Mouse (Mus musculus) brown adipose tissue, adult 24 weeks (tissue): ENCODE results near the gene Ceacam19. TPM values are rescaled to one million over a fixed set of nuclear protein-coding genes. Genes with fewer than 3 reads are reported as not detected.

Experiments
- H3K27ac ChIP-seq: fragments of 200-500 bp; replicated peaks from 2 replicates; pipeline ENCODE4 v1.5.1; 2012; ENCODE audit warnings: low read depth, mild to moderate bottlenecking, low read length
- H3K4me1 ChIP-seq: fragments of 200-500 bp; 2 replicates; pipeline ENCODE4 v1.6.1; 2012; ENCODE audit warnings: low read length, mixed read lengths; ENCODE audit not compliant: control insufficient read depth, insufficient read depth, insufficient read length
- H3K4me3 ChIP-seq: fragments of 200-500 bp; 2 replicates; pipeline ENCODE4 v1.5.1; 2012; ENCODE audit warnings: low read depth, mild to moderate bottlenecking, low read length, moderate library complexity; ENCODE audit not compliant: insufficient read depth
- polyA plus RNA-seq: library from polyadenylated mRNA; stranded (reverse); fragments of >200 nt; gene quantifications from 2 replicates; pipeline ENCODE4 v1.2.4, GENCODE M21; 2012; ENCODE audit not compliant: missing spikeins, insufficient read depth, insufficient read length

Gene Ceacam19
- polyA plus RNA-seq, 1 experiment, result not detected

DNA sequence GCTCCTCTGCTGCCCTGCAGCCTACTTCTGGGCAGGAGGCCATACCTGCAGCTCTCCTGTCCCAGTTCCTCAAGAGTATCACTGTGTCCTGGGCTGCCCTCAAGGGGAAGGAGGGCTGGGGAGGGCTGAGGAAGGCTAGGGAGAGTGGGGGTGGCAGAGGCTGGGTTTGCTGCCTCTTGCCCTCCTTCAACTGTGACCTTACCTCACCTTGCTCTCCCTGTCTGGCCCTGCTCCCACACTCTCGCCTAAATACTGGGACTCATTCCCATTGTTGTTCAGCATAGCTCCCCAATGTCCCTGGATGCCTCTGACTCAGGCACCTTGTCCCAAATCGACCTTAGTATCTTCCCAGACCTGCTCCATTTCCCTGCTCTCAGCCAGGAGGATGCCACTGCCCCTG, 23.5 kb downstream of the Ceacam19 start:
- Histone ChIP-seq H3K27ac (no peak overlapping the region), H3K4me1 (peaks cover 35% of the 10 kb centered on the region), H3K4me3 (no peak overlapping the region)

GRCm38 (mm10) chr7:19861199-19861598, 26.6 kb downstream of the Ceacam19 start, which contains the start of gene Ceacam16:
Gene Ceacam16, minus strand, starts transcription at chr7:19861299.
- Histone ChIP-seq H3K4me1 (peaks cover 21% of the 10 kb centered on the region), H3K27ac (no peak within 1 kb of the TSS), H3K4me3 (no peak within 1 kb of the TSS)

DNA sequence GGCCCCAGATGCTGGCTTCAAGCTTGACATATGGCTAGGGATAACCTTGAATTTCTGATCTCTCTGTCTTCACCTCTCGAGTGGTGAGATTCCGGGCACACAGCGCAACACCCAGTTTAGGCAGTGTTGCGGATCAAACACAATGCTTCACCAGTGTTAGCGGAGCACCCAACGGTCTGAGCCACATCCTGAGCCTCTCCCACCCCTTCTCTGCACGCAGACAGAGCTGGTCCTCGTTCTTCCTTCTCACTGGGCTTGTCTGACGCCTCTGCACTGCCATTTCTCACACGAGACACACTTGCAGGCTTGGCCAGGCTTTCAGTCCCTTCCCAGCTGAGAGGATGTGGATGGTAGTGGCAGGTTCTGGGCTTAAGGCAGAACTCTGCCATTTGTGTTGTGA, 28.0 kb downstream of the Ceacam19 start:
- H3K4me3 ChIP-seq, result no peak overlapping the region
- H3K4me1 ChIP-seq, result peaks cover 9% of the 10 kb centered on the region
- no peak overlapping the region for H3K27ac ChIP-seq

DNA sequence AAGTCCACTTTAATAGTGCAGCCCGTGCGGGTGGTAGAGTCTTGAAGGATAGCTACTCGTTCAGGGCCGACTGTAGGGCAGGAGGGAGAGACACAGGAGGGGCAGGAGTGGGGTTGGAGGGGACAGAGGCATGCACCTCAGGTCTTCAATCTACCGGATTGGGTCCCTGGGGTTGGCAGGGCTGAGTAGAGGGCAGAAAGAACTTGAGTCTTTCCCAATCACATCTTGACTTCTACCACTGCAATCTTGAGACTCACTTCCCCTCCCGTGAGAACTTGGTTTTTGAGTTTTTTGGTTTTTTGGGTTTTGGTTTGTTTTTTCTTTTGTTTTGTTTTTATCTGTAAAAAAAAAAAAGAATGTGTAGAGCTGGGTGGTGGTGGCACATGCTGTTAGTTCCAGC, 31.5 kb downstream of the Ceacam19 start:
- H3K4me1 ChIP-seq, result no peaks in the 10 kb centered on the region
- H3K27ac ChIP-seq, result no peak overlapping the region
- no peak overlapping the region for H3K4me3 ChIP-seq

- Histone ChIP-seq H3K4me1 (no peaks in the 10 kb centered on the region), H3K27ac (no peak overlapping the region), H3K4me3 (no peak overlapping the region)
Measured at GRCm38 (mm10) chr7:19855663-19856062, 32.1 kb downstream of the Ceacam19 start.

- H3K4me3 ChIP-seq, result no peak overlapping the region
- H3K4me1 ChIP-seq, result 0 out of 2 replicates have a peak, but pooled peaks cover under 1% of the 10 kb centered on the region
- no peak overlapping the region for H3K27ac ChIP-seq
Measured at GRCm38 (mm10) chr7:19853526-19853925, 34.2 kb downstream of the Ceacam19 start.

- Histone ChIP-seq H3K4me3 (no peak within 1 kb of the TSS), H3K27ac (no peak within 1 kb of the TSS), H3K4me1 (peaks cover 6% of the 10 kb centered on the region; the same call in 1 of the 2 replicates)
Measured at GRCm38 (mm10) chr7:19851858-19852570, 35.8 kb downstream of the Ceacam19 start, which contains the start of gene Gm19345. Gene Gm19345, plus strand, starts transcription at chr7:19852003.

GRCm38 (mm10) chr7:19844521-19845171, 43.1 kb downstream of the Ceacam19 start:
- no peak overlapping the region for H3K4me3 ChIP-seq
- no peak overlapping the region for H3K27ac ChIP-seq
- H3K4me1 ChIP-seq, result peaks cover 6% of the 10 kb centered on the region; the same call in 1 of the 2 replicates

DNA sequence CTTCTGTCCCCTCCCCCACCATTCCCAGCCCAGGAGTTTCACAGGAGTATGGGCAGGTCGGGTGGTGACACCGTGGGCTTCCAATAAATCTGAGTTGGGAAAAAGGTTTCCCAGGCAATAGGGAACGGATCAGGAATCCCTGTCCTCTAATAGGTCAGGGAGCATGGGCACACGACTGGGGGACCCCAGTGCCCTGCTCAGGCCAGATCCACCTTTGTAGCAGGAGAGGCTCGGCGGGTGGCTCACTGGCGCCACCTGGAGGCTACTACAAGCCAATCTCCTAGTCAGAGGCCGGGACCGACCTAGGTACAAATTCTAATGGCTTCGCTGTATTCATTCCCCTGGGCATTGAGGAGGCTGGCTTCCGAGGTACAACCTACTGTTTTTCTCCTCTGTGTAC, 44.2 kb downstream of the Ceacam19 start:
- Histone ChIP-seq H3K4me1 (peaks cover 5% of the 10 kb centered on the region; the same call in 1 of the 2 replicates), H3K4me3 (0 out of 2 replicates have a peak overlapping the region, but pooled peaks have one; percentile 9), H3K27ac (no peak overlapping the region)

DNA sequence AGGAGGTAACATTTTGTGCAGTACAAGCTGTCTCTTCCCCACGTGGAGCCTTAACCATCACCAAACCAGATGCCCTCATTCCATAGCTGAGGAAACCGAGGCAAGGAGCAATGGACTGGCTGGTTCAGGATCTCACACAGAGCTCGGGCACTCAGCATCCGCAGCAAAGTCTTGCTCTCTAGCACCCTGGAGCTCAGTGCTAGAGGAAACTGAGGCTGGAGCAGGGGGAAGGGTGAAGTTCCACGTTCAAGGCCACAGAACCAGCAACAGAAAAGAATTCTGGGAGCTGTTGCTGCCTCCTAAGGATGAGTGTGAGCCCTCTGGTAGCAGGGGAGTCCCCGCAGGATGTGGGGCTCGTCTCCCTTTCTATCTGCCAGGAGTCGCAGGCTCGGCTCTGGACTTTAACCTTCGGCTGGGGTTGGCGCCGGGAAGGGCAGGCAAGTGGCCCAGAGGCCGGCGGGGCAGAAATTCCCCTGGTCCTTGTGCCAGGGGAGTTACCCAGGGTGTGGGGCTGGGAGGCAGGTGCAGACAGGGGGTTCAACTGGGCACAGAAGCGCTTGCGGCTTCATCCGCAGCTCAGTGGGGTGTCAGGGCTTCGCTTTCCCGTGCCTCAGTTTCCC, 44.8 kb downstream of the Ceacam19 start:
- Histone ChIP-seq H3K4me1 (peaks cover 3% of the 10 kb centered on the region; the same call in 1 of the 2 replicates), H3K27ac (no peak overlapping the region), H3K4me3 (no peak overlapping the region)

- Histone ChIP-seq H3K4me3 (no peak overlapping the region), H3K27ac (no peak overlapping the region), H3K4me1 (no peaks in the 10 kb centered on the region)
Measured at GRCm38 (mm10) chr7:19841686-19842413, 45.9 kb downstream of the Ceacam19 start.

- H3K4me3 ChIP-seq, result no peak overlapping the region
- no peaks in the 10 kb centered on the region for H3K4me1 ChIP-seq
- no peak overlapping the region for H3K27ac ChIP-seq
Measured at GRCm38 (mm10) chr7:19840936-19841335, 46.8 kb downstream of the Ceacam19 start.

DNA sequence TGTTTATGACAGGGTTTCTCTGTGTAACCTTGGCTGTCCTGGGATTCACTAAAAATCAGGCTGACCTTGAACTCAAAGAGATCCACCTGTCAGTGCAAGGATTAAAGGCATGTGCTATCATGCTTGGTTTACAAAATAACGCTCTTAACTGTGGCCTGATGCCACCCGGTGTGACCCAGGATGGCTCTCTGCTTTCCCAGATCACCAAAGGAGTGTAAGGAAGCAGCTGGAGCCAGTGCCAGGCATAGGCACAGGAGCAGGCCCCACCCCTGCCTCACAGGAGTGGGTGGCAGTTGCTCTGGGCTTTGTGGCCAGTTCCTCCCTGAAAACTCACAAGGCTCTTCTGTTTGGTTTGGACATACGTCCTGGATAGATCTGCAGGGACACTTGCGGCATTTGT, 47.4 kb downstream of the Ceacam19 start:
- no peak overlapping the region for H3K27ac ChIP-seq
- H3K4me1 ChIP-seq, result no peaks in the 10 kb centered on the region
- H3K4me3 ChIP-seq, result no peak overlapping the region

DNA sequence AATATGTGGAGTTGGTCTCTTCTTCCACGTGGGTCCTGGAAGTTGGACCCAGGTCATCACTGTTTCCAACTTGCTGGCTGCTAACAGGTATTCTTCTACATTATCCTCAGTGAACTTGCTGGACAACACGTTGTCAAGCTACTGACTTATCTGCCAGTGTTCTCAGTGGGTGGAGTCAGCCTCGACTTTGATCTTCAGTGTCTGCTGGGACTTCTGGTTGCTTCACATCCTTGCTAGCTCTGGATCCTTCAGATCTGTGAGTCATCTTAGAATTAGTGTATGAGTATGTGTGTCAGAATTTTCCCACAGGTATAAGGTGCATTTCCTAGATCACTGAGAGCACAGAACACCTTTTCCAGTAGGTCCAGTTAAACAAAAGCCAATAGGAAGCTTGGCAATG, 50.9 kb downstream of the Ceacam19 start:
- Histone ChIP-seq H3K4me3 (no peak overlapping the region), H3K4me1 (no peaks in the 10 kb centered on the region), H3K27ac (no peak overlapping the region)

DNA sequence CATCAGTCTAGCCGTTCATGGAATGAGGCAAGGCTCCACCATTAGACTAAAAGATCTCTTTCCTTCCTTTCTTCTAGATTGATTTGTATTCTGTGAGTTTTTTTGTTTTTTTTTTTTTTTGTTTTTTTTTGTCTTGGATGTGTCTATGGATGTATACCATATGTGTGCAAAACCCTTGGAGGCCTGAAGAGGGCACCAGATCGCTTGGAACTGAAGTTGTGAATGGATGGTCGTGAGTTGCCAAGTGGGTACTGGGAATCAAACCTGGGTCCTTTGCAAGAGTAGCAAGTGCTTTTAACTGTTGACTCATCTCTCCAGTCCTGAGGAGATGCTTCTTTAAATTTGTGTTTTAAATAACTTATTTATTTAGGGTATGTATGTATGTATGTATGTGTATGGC, 53.7 kb downstream of the Ceacam19 start:
- Histone ChIP-seq H3K27ac (no peak overlapping the region), H3K4me3 (no peak overlapping the region)

More for the DNA sequence above, 53.7 kb downstream of the Ceacam19 start:
- peaks cover 10% of the 10 kb centered on the region for H3K4me1 ChIP-seq
